16 mouse cellular contexts compared by ENCODE assay signal in the genomic region with DNA sequence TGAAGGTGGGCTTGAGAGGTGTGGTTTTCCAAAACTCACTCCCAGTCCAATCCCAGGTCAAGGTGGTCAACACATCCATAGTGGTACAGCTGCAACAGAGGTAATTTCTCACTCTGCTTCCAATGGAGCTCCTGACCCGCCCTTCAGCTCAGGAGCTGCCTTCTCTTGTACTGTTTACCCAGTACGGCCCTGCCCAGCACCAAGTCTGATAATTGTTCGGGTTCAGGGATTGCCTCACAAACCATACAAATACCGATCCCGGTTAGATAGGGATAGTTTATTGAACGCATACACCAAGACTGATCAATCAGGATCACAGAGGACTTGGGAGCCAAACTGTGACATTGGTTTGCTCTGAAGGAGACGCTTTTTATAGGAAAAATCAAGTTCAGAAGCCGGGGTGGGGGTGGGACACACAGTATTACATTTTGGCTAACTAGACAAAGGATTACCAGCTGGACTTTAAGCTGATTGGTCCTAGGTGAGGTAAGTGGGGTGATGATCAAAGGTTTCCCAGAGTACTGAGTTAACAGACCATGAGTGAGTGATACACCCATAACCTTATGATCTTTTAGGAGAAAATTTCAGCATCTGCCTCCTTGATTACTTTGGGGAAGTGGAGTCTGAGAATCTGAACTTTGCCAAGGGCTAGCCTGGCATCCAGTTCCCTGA. TPM values are rescaled to one million over a fixed set of nuclear protein-coding genes. Genes with fewer than 3 reads are reported as not detected.
DNase-seq lines count a peak whose midpoint lies in the region; ATAC-seq and TF ChIP-seq lines count a peak whose summit lies in the region.
"Had no signal": no experiment of that assay in that cellular context is flagged by ENCODE, and none has a peak within 500 bp of the region (broad histone marks: within the 10 kb centered on the region; RNA-seq: fewer than 3 reads in every experiment).

No protein-coding gene starts in this region.

- no peak for TF ChIP-seq EP300 in liver, postnatal 0 days (IDR thresholded peaks at IDR 0.05; ENCODE audit: low read depth)

- TF ChIP-seq POLR2A in liver, adult 2 months (IDR thresholded peaks at IDR 0.05; ENCODE audit: extremely low read depth, insufficient read depth, low read length) = no peak

- peak; percentile 69 for DNase-seq in liver, adult 2 months (ENCODE audit: extremely low read depth, low read depth, low spot score)
- no peak for DNase-seq in liver, postnatal 0 days
- no peak for DNase-seq in midbrain, embryonic 10.5 days (ENCODE audit: low spot score)
- DNase-seq: adrenal gland, postnatal 10 days; cerebellum, adult 11-12 months; cerebellum, adult 9-10 months; cerebellum, postnatal 25 days; forebrain, postnatal 0 days; gastrocnemius, postnatal 14 days; heart, postnatal 36 days had no signal

- no peak for TF ChIP-seq CTCF in liver, adult 2 months (IDR thresholded peaks at IDR 0.05; ENCODE audit: low read depth, low read length)
- TF ChIP-seq CTCF in liver, postnatal 0 days (IDR thresholded peaks at IDR 0.05; ENCODE audit: low read depth) = no peak

- no peak overlapping the region for H3K4me2 ChIP-seq in liver, postnatal 0 days (ENCODE audit: low read depth, low read length)
- no peak overlapping the region for H3K4me2 ChIP-seq in intestine, embryonic 16.5 days (ENCODE audit: low read depth, low read length)
- no peak overlapping the region for H3K4me2 ChIP-seq in stomach, embryonic 14.5 days (replicated peaks; ENCODE audit: low read depth, low read length)
- H3K4me2 ChIP-seq in forebrain, embryonic 16.5 days (ENCODE audit: low read length) = no peak overlapping the region
- no peak overlapping the region for H3K4me2 ChIP-seq in neural tube, embryonic 15.5 days
- H3K4me2 ChIP-seq: embryonic facial prominence, embryonic 12.5 days; heart, embryonic 13.5 days had no signal

- no peak overlapping the region for H3K27ac ChIP-seq in liver, adult 2 months (replicated peaks; ENCODE audit: insufficient read depth, low read depth, low read length)
- H3K27ac ChIP-seq in liver, postnatal 0 days (ENCODE audit: low read depth) = no peak overlapping the region
- no peak overlapping the region for H3K27ac ChIP-seq in intestine, embryonic 16.5 days (ENCODE audit: low read length)
- H3K27ac ChIP-seq in stomach, embryonic 14.5 days (ENCODE audit: low read length) = peak overlapping the region; percentile 69; the same call in 1 of the 2 replicates
- no peak overlapping the region for H3K27ac ChIP-seq in forebrain, embryonic 16.5 days (ENCODE audit: low read length)
- no peak overlapping the region for H3K27ac ChIP-seq in neural tube, embryonic 15.5 days (replicated peaks)
- no peak overlapping the region for H3K27ac ChIP-seq in midbrain, embryonic 10.5 days (replicated peaks)
- H3K27ac ChIP-seq: embryonic facial prominence, embryonic 12.5 days; heart, embryonic 13.5 days had no signal

- H3K79me2 ChIP-seq in liver, adult 2 months (ENCODE audit: control insufficient read depth, insufficient read depth, low read length) = no peaks in the 10 kb centered on the region

- 36% methylated on average over 8 of the region's 8 CpGs for WGBS in liver, adult 2 months
- WGBS in liver, postnatal 0 days (ENCODE audit: insufficient replicate concordance) = 54% methylated on average over 8 of the region's 8 CpGs
- 67% methylated on average over 8 of the region's 8 CpGs for WGBS in intestine, embryonic 16.5 days
- WGBS in stomach, embryonic 14.5 days = 59% methylated on average over 8 of the region's 8 CpGs
- 80% methylated on average over 8 of the region's 8 CpGs for WGBS in forebrain, embryonic 16.5 days
- WGBS in neural tube, embryonic 15.5 days = 88% methylated on average over 8 of the region's 8 CpGs
- WGBS in midbrain, embryonic 10.5 days = 79% methylated on average over 8 of the region's 8 CpGs

- H3K27me3 ChIP-seq in liver, adult 2 months (ENCODE audit: control insufficient read depth, insufficient read depth, low read length) = no peaks in the 10 kb centered on the region
- no peaks in the 10 kb centered on the region for H3K27me3 ChIP-seq in liver, postnatal 0 days (ENCODE audit: insufficient read depth, low read length)
- H3K27me3 ChIP-seq in intestine, embryonic 16.5 days (replicated peaks; ENCODE audit: control insufficient read depth, insufficient read depth, low read length) = no peaks in the 10 kb centered on the region
- H3K27me3 ChIP-seq in stomach, embryonic 14.5 days (ENCODE audit: control insufficient read depth, insufficient read depth, low read length) = no peaks in the 10 kb centered on the region
- no peaks in the 10 kb centered on the region for H3K27me3 ChIP-seq in forebrain, embryonic 16.5 days (replicated peaks; ENCODE audit: control insufficient read depth, insufficient read depth, low read length)
- H3K27me3 ChIP-seq in neural tube, embryonic 15.5 days (replicated peaks) = 0 out of 2 replicates have a peak, but pooled peaks cover 4% of the 10 kb centered on the region
- peaks cover 24% of the 10 kb centered on the region for H3K27me3 ChIP-seq in midbrain, embryonic 10.5 days (ENCODE audit: low read depth, poor library complexity, severe bottlenecking)
- H3K27me3 ChIP-seq: embryonic facial prominence, embryonic 12.5 days; heart, embryonic 13.5 days had no signal

- no peaks in the 10 kb centered on the region for H3K36me3 ChIP-seq in liver, adult 2 months (ENCODE audit: control insufficient read depth, insufficient read depth, low read length)
- H3K36me3 ChIP-seq in liver, postnatal 0 days (replicated peaks; ENCODE audit: insufficient read depth, low read length) = no peaks in the 10 kb centered on the region
- no peaks in the 10 kb centered on the region for H3K36me3 ChIP-seq in intestine, embryonic 16.5 days (ENCODE audit: control insufficient read depth, insufficient read depth, low read length)
- H3K36me3 ChIP-seq in stomach, embryonic 14.5 days (ENCODE audit: control insufficient read depth, insufficient read depth, low read length) = no peaks in the 10 kb centered on the region
- H3K36me3 ChIP-seq in forebrain, embryonic 16.5 days (ENCODE audit: control insufficient read depth, insufficient read depth) = no peaks in the 10 kb centered on the region
- H3K36me3 ChIP-seq in neural tube, embryonic 15.5 days = no peaks in the 10 kb centered on the region
- H3K36me3 ChIP-seq in midbrain, embryonic 10.5 days = no peaks in the 10 kb centered on the region
- H3K36me3 ChIP-seq: embryonic facial prominence, embryonic 12.5 days; heart, embryonic 13.5 days had no signal

- no peaks in the 10 kb centered on the region for H3K9me3 ChIP-seq in liver, postnatal 0 days (ENCODE audit: low read length)
- H3K9me3 ChIP-seq in intestine, embryonic 16.5 days (ENCODE audit: control insufficient read depth, low read length) = no peaks in the 10 kb centered on the region
- no peaks in the 10 kb centered on the region for H3K9me3 ChIP-seq in stomach, embryonic 14.5 days (ENCODE audit: control insufficient read depth, low read depth, low read length)
- H3K9me3 ChIP-seq in forebrain, embryonic 16.5 days (ENCODE audit: control insufficient read depth, low read length) = no peaks in the 10 kb centered on the region
- no peaks in the 10 kb centered on the region for H3K9me3 ChIP-seq in neural tube, embryonic 15.5 days (replicated peaks)
- no peaks in the 10 kb centered on the region for H3K9me3 ChIP-seq in midbrain, embryonic 10.5 days (replicated peaks)
- H3K9me3 ChIP-seq: embryonic facial prominence, embryonic 12.5 days; heart, embryonic 13.5 days had no signal

- ATAC-seq in liver, postnatal 0 days = no peak
- peak; percentile 33 for ATAC-seq in intestine, embryonic 16.5 days
- no peak for ATAC-seq in stomach, embryonic 14.5 days (ENCODE audit: insufficient number of reproducible peaks, insufficient read depth, low FRiP score, low read depth)
- ATAC-seq in forebrain, embryonic 16.5 days = no peak
- no peak for ATAC-seq in neural tube, embryonic 15.5 days (ENCODE audit: low FRiP score)
- ATAC-seq: forebrain, postnatal 0 days had no signal

- no peak overlapping the region for H3K9ac ChIP-seq in liver, adult 2 months (ENCODE audit: low read depth, low read length)
- no peak overlapping the region for H3K9ac ChIP-seq in liver, postnatal 0 days (replicated peaks)
- H3K9ac ChIP-seq in intestine, embryonic 16.5 days (ENCODE audit: low read depth, low read length) = no peak overlapping the region
- H3K9ac ChIP-seq in stomach, embryonic 14.5 days (replicated peaks; ENCODE audit: low read depth, low read length) = no peak overlapping the region
- no peak overlapping the region for H3K9ac ChIP-seq in forebrain, embryonic 16.5 days (replicated peaks; ENCODE audit: low read depth, low read length)
- no peak overlapping the region for H3K9ac ChIP-seq in neural tube, embryonic 15.5 days (replicated peaks)
- H3K9ac ChIP-seq: embryonic facial prominence, embryonic 12.5 days; forebrain, postnatal 0 days; heart, embryonic 13.5 days had no signal

- 0 out of 2 replicates have a peak, but pooled peaks cover 2% of the 10 kb centered on the region for H3K4me1 ChIP-seq in liver, adult 2 months (ENCODE audit: control insufficient read depth, insufficient read depth, low read length)
- 0 out of 2 replicates have a peak, but pooled peaks cover 8% of the 10 kb centered on the region for H3K4me1 ChIP-seq in liver, postnatal 0 days (ENCODE audit: insufficient read depth)
- H3K4me1 ChIP-seq in intestine, embryonic 16.5 days (ENCODE audit: control insufficient read depth, insufficient read depth, low read length) = peaks cover 13% of the 10 kb centered on the region; the same call in 1 of the 2 replicates
- peaks cover 12% of the 10 kb centered on the region; the same call in 1 of the 2 replicates for H3K4me1 ChIP-seq in stomach, embryonic 14.5 days (ENCODE audit: control insufficient read depth, insufficient read depth, low read length)
- peaks cover 18% of the 10 kb centered on the region for H3K4me1 ChIP-seq in forebrain, embryonic 16.5 days (replicated peaks; ENCODE audit: control insufficient read depth, insufficient read depth, low read length)
- peaks cover 12% of the 10 kb centered on the region for H3K4me1 ChIP-seq in neural tube, embryonic 15.5 days
- H3K4me1 ChIP-seq in midbrain, embryonic 10.5 days = peaks cover 25% of the 10 kb centered on the region

- no peak overlapping the region for H3K4me3 ChIP-seq in liver, adult 2 months (ENCODE audit: insufficient read depth, low read depth, low read length)
- no peak overlapping the region for H3K4me3 ChIP-seq in liver, postnatal 0 days (ENCODE audit: low read depth, low read length)
- no peak overlapping the region for H3K4me3 ChIP-seq in intestine, embryonic 16.5 days (ENCODE audit: low read length)
- no peak overlapping the region for H3K4me3 ChIP-seq in stomach, embryonic 14.5 days (ENCODE audit: low read depth, low read length)
- no peak overlapping the region for H3K4me3 ChIP-seq in forebrain, embryonic 16.5 days (replicated peaks; ENCODE audit: low read length)
- no peak overlapping the region for H3K4me3 ChIP-seq in neural tube, embryonic 15.5 days (replicated peaks)
- no peak overlapping the region for H3K4me3 ChIP-seq in midbrain, embryonic 10.5 days
- H3K4me3 ChIP-seq: embryonic facial prominence, embryonic 12.5 days; heart, embryonic 13.5 days had no signal

RNA-seq across cellular contexts. Expression of a gene that starts 29.9 kb away (rescaled TPM):
- 60.4 and 63.4 TPM in 2 replicates for total RNA-seq in liver, adult 2 months (2014; rRNA removed)
- polyA plus RNA-seq in liver, adult 2 months (2012; rRNA removed) = 45.3 and 49.7 TPM in 2 replicates
- polyA plus RNA-seq in liver, postnatal 0 days (2015; fragmentation: Nextera tagmentation; extraction: Ambion mirVana) = 9.9 and 11.3 TPM in 2 replicates
- polyA plus RNA-seq in intestine, embryonic 16.5 days (2015; fragmentation: Nextera tagmentation; extraction: Ambion mirVana) = 11.7 and 14.2 TPM in 2 replicates
- polyA plus RNA-seq in stomach, embryonic 14.5 days (2014; fragmentation: Nextera tagmentation; extraction: Ambion mirVana) = 9.8 and 11.7 TPM in 2 replicates
- 16.3 and 20.3 TPM in 2 replicates for polyA plus RNA-seq in forebrain, embryonic 16.5 days (2015; fragmentation: Nextera tagmentation; extraction: Ambion mirVana)
- 31.6 and 35.1 TPM in 2 replicates for polyA plus RNA-seq in neural tube, embryonic 15.5 days (2015; fragmentation: Nextera tagmentation; extraction: Ambion mirVana)
- polyA plus RNA-seq in midbrain, embryonic 10.5 days (2016; fragmentation: Nextera tagmentation; extraction: Ambion mirVana) = 5.6 and 7.5 TPM in 2 replicates
